Mouse (Mus musculus): Measurements from ENCODE around the gene Vegfd. TPM values are rescaled to one million over a fixed set of nuclear protein-coding genes. Genes with fewer than 3 reads are reported as not detected.

Gene Vegfd
- 0.72 and 0.81 TPM in 2 replicates for polyA plus RNA-seq (2016; fragmentation: Nextera tagmentation; extraction: Ambion mirVana)

- Histone ChIP-seq H3K36me3 (no peaks in the 10 kb centered on the region), H3K27me3 (replicated peaks) (no peaks in the 10 kb centered on the region), H3K27ac (no peak within 1 kb of the TSS), H3K4me3 (no peak within 1 kb of the TSS), H3K4me2 (replicated peaks) (no peak within 1 kb of the TSS), H3K9ac (no peak within 1 kb of the TSS), H3K4me1 (no peaks in the 10 kb centered on the region), H3K9me3 (no peaks in the 10 kb centered on the region)
- no peak for ATAC-seq (ENCODE audit: low FRiP score, low read depth)
- 38% methylated on average over 3 of the region's 3 CpGs for WGBS
Observed at GRCm38 (mm10) chrX:164373081-164373480, at the start of gene Vegfd. Gene Vegfd (plus strand): TSS chrX:164373378.

- H3K27me3 ChIP-seq (replicated peaks) = no peaks in the 10 kb centered on the region
- H3K9me3 ChIP-seq = no peaks in the 10 kb centered on the region
- H3K4me2 ChIP-seq (replicated peaks) = no peak overlapping the region
- no peak overlapping the region for H3K4me3 ChIP-seq
- no peak overlapping the region for H3K9ac ChIP-seq
- no peak for ATAC-seq (ENCODE audit: low FRiP score, low read depth)
- no peaks in the 10 kb centered on the region for H3K36me3 ChIP-seq
- no peaks in the 10 kb centered on the region for H3K4me1 ChIP-seq
- no peak overlapping the region for H3K27ac ChIP-seq
- WGBS = 73% methylated on average over 4 of the region's 4 CpGs
Observed at GRCm38 (mm10) chrX:164323391-164323913, 49.7 kb upstream of the Vegfd start.

GRCm38 (mm10) chrX:164330351-164330750 is 42.8 kb upstream of the Vegfd start:
- Histone ChIP-seq H3K4me3 (no peak overlapping the region), H3K9me3 (no peaks in the 10 kb centered on the region), H3K9ac (no peak overlapping the region), H3K27me3 (replicated peaks) (no peaks in the 10 kb centered on the region), H3K36me3 (no peaks in the 10 kb centered on the region), H3K4me1 (no peaks in the 10 kb centered on the region), H3K27ac (no peak overlapping the region), H3K4me2 (replicated peaks) (no peak overlapping the region)
- 86% methylated on average over 2 of the region's 2 CpGs for WGBS
- ATAC-seq (ENCODE audit: low FRiP score, low read depth) = no peak

- Histone ChIP-seq H3K36me3 (no peaks in the 10 kb centered on the region), H3K9ac (no peak overlapping the region), H3K4me3 (no peak overlapping the region), H3K4me2 (replicated peaks) (no peak overlapping the region), H3K4me1 (no peaks in the 10 kb centered on the region), H3K27me3 (replicated peaks) (no peaks in the 10 kb centered on the region), H3K27ac (no peak overlapping the region), H3K9me3 (no peaks in the 10 kb centered on the region)
- 83% methylated on average over 3 of the region's 3 CpGs for WGBS
- ATAC-seq (ENCODE audit: low FRiP score, low read depth) = no peak
Observed at GRCm38 (mm10) chrX:164330766-164331165, 42.4 kb upstream of the Vegfd start.

- Histone ChIP-seq H3K36me3 (no peaks in the 10 kb centered on the region), H3K9ac (no peak overlapping the region), H3K27me3 (replicated peaks) (no peaks in the 10 kb centered on the region), H3K9me3 (no peaks in the 10 kb centered on the region), H3K4me3 (no peak overlapping the region), H3K4me2 (replicated peaks) (no peak overlapping the region), H3K4me1 (no peaks in the 10 kb centered on the region), H3K27ac (no peak overlapping the region)
- no peak for ATAC-seq (ENCODE audit: low FRiP score, low read depth)
- 93% methylated on average over 4 of the region's 4 CpGs for WGBS
Observed at GRCm38 (mm10) chrX:164338591-164338990, 34.6 kb upstream of the Vegfd start.

- 90% methylated on average over 4 of the region's 4 CpGs for WGBS
- Histone ChIP-seq H3K9ac (no peak overlapping the region), H3K36me3 (no peaks in the 10 kb centered on the region), H3K27me3 (replicated peaks) (no peaks in the 10 kb centered on the region), H3K4me3 (no peak overlapping the region), H3K27ac (no peak overlapping the region), H3K4me2 (replicated peaks) (no peak overlapping the region), H3K9me3 (no peaks in the 10 kb centered on the region), H3K4me1 (no peaks in the 10 kb centered on the region)
- no peak for ATAC-seq (ENCODE audit: low FRiP score, low read depth)
Observed at GRCm38 (mm10) chrX:164345359-164345938, 27.7 kb upstream of the Vegfd start.

GRCm38 (mm10) chrX:164348937-164349336 is 24.2 kb upstream of the Vegfd start:
- Histone ChIP-seq H3K9ac (no peak overlapping the region), H3K36me3 (no peaks in the 10 kb centered on the region), H3K4me1 (no peaks in the 10 kb centered on the region), H3K27ac (no peak overlapping the region), H3K4me2 (replicated peaks) (no peak overlapping the region), H3K27me3 (replicated peaks) (no peaks in the 10 kb centered on the region), H3K4me3 (no peak overlapping the region), H3K9me3 (no peaks in the 10 kb centered on the region)
- 87% methylated on average over 3 of the region's 3 CpGs for WGBS
- no peak for ATAC-seq (ENCODE audit: low FRiP score, low read depth)

GRCm38 (mm10) chrX:164365153-164365865 is 7.9 kb upstream of the Vegfd start:
- Histone ChIP-seq H3K9ac (no peak overlapping the region), H3K27ac (no peak overlapping the region), H3K27me3 (replicated peaks) (no peaks in the 10 kb centered on the region), H3K4me2 (replicated peaks) (no peak overlapping the region), H3K36me3 (no peaks in the 10 kb centered on the region), H3K4me1 (no peaks in the 10 kb centered on the region), H3K4me3 (no peak overlapping the region), H3K9me3 (no peaks in the 10 kb centered on the region)
- WGBS = 82% methylated on average over 4 of the region's 4 CpGs
- no peak for ATAC-seq (ENCODE audit: low FRiP score, low read depth)

- H3K27ac ChIP-seq = no peak overlapping the region
- H3K9me3 ChIP-seq = no peaks in the 10 kb centered on the region
- WGBS = 77% methylated on average over 3 of the region's 3 CpGs
- H3K36me3 ChIP-seq = no peaks in the 10 kb centered on the region
- ATAC-seq (ENCODE audit: low FRiP score, low read depth) = no peak
- no peak overlapping the region for H3K4me2 ChIP-seq (replicated peaks)
- H3K9ac ChIP-seq = no peak overlapping the region
- H3K4me1 ChIP-seq = no peaks in the 10 kb centered on the region
- H3K4me3 ChIP-seq = no peak overlapping the region
- H3K27me3 ChIP-seq (replicated peaks) = no peaks in the 10 kb centered on the region
Observed at GRCm38 (mm10) chrX:164370576-164370975, 2.6 kb upstream of the Vegfd start.

GRCm38 (mm10) chrX:164374586-164374985 is 1.4 kb downstream of the Vegfd start:
- H3K4me3 ChIP-seq = no peak overlapping the region
- no peaks in the 10 kb centered on the region for H3K27me3 ChIP-seq (replicated peaks)
- no peak overlapping the region for H3K27ac ChIP-seq
- no peaks in the 10 kb centered on the region for H3K9me3 ChIP-seq
- no peaks in the 10 kb centered on the region for H3K36me3 ChIP-seq
- no peak for ATAC-seq (ENCODE audit: low FRiP score, low read depth)
- no peaks in the 10 kb centered on the region for H3K4me1 ChIP-seq
- H3K4me2 ChIP-seq (replicated peaks) = no peak overlapping the region
- 62% methylated on average over 5 of the region's 5 CpGs for WGBS
- no peak overlapping the region for H3K9ac ChIP-seq

- H3K27ac ChIP-seq = no peak overlapping the region
- H3K36me3 ChIP-seq = no peaks in the 10 kb centered on the region
- H3K9ac ChIP-seq = no peak overlapping the region
- H3K4me1 ChIP-seq = no peaks in the 10 kb centered on the region
- no peak overlapping the region for H3K4me3 ChIP-seq
- no peak overlapping the region for H3K4me2 ChIP-seq (replicated peaks)
- H3K9me3 ChIP-seq = no peaks in the 10 kb centered on the region
- 91% methylated on average over 4 of the region's 4 CpGs for WGBS
- H3K27me3 ChIP-seq (replicated peaks) = no peaks in the 10 kb centered on the region
- no peak for ATAC-seq (ENCODE audit: low FRiP score, low read depth)
Observed at GRCm38 (mm10) chrX:164379721-164380120, 6.5 kb downstream of the Vegfd start.

GRCm38 (mm10) chrX:164381618-164382408 is 8.6 kb downstream of the Vegfd start:
- WGBS = 25% methylated on average over 32 of the region's 33 CpGs
- Histone ChIP-seq H3K27ac (no peak overlapping the region), H3K9ac (no peak overlapping the region), H3K4me3 (peak overlapping the region; percentile 32), H3K27me3 (replicated peaks) (no peaks in the 10 kb centered on the region), H3K9me3 (no peaks in the 10 kb centered on the region), H3K4me1 (no peaks in the 10 kb centered on the region), H3K4me2 (replicated peaks) (peak overlapping the region; percentile 65), H3K36me3 (no peaks in the 10 kb centered on the region)
- ATAC-seq (ENCODE audit: low FRiP score, low read depth) = peak; percentile 99
